Mouse (Mus musculus): ENCODE measurements at regions not wholly inside any gene's neighbourhood (a gene's known extent, or its start where the extent isn't known, plus 50 kb on each side); places are given as distances from the start of the nearest gene placed in this dataset.

GRCm38 (mm10) chrX:11541011-11541410 lies 213.4 kb downstream of the H2al1j start:
- H3K9me3 ChIP-seq = no peaks in the 10 kb centered on the region
- H3K27me3 ChIP-seq = no peaks in the 10 kb centered on the region; the same call in 1 of the 2 replicates
- no peak overlapping the region for H3K9ac ChIP-seq
- WGBS = 55% methylated on average over 2 of the region's 2 CpGs
- no peak overlapping the region for H3K4me3 ChIP-seq
- no peaks in the 10 kb centered on the region for H3K36me3 ChIP-seq
- ATAC-seq (ENCODE audit: borderline replicate concordance, extremely low read depth, low FRiP score, low TSS enrichment) = no peak
- no peak overlapping the region for H3K4me2 ChIP-seq
- no peak overlapping the region for H3K27ac ChIP-seq
- H3K4me1 ChIP-seq = no peaks in the 10 kb centered on the region

DNA sequence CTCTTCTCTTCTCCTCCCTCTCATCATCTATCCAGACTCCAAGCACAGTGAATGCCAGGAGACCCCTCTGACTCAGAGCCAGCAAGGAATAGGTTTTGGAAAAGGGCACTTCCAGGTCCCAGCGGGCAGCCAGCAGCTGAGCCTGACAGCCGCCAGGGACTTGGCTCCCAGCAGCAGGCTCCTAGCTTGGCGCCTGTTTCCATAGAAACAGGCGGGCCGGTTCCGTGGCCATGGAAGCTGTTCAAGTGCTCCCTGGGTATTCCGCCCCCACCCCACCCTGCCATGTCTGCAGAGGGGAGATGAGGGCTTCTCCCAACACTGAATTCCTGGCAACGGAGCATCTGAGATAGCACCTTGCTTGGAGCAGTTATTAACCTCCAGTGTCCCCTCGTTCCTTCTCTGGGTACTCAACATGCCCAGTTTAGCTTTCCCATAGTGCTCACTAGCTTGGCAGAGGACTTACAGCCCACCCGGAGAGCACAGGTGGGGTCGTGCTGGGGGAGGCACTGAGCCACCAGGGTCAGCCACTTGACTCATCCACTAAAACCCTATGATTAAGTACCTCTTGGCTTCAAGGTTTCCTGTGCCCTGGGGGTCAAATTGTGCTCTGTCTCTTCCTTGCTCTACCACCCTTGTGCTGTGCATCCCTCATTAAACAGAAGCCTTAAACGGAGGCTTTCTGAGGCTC lies 222.7 kb downstream of the H2al1j start:
- no peak overlapping the region for H3K9ac ChIP-seq
- peak; percentile 46; the same call in 1 of the 2 replicates for ATAC-seq (ENCODE audit: borderline replicate concordance, extremely low read depth, low FRiP score, low TSS enrichment)
- no peaks in the 10 kb centered on the region for H3K36me3 ChIP-seq
- no peak overlapping the region for H3K4me2 ChIP-seq
- no peak overlapping the region for H3K27ac ChIP-seq
- H3K4me1 ChIP-seq = peaks cover 23% of the 10 kb centered on the region
- H3K4me3 ChIP-seq = no peak overlapping the region
- H3K9me3 ChIP-seq = no peaks in the 10 kb centered on the region
- no peaks in the 10 kb centered on the region; the same call in 1 of the 2 replicates for H3K27me3 ChIP-seq
- WGBS = 17% methylated on average over 12 of the region's 12 CpGs

GRCm38 (mm10) chrX:11552177-11552576 lies 224.6 kb downstream of the H2al1j start:
- Histone ChIP-seq H3K27me3 (no peaks in the 10 kb centered on the region; the same call in 1 of the 2 replicates), H3K9me3 (no peaks in the 10 kb centered on the region), H3K4me1 (peaks cover 23% of the 10 kb centered on the region), H3K4me3 (no peak overlapping the region), H3K4me2 (no peak overlapping the region), H3K36me3 (no peaks in the 10 kb centered on the region), H3K27ac (no peak overlapping the region), H3K9ac (no peak overlapping the region)
- WGBS = 59% methylated on average over 5 of the region's 5 CpGs
- ATAC-seq (ENCODE audit: borderline replicate concordance, extremely low read depth, low FRiP score, low TSS enrichment) = peak; percentile 31; the same call in 1 of the 2 replicates

DNA sequence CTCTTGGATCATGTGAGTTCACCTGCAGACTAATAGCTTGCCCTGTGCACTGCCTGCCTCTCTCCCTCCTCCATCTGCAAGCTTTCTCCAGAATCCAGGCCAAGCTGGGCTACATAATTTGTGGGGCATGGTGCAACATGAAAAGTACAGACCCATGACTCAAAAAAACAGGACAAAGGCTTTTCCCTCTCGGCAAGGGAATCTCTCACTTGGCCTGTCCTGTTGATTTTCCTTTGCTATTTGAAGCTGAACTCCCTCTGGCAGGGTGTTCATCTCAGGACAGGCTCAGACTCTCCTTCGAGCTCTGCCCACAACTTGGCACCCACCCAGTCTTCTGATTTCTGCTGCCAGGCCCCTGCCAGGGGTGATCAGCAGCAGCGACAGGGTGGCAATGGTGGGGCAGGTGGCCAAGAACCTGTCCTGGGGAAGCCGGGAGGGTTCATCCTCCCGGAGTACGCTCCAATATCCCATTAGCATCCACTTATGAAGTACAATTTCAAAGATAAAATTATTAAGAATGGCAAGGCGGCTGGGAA lies 227.5 kb downstream of the H2al1j start:
- no peak overlapping the region for H3K9ac ChIP-seq
- no peak for ATAC-seq (ENCODE audit: borderline replicate concordance, extremely low read depth, low FRiP score, low TSS enrichment)
- no peaks in the 10 kb centered on the region; the same call in 1 of the 2 replicates for H3K27me3 ChIP-seq
- H3K4me3 ChIP-seq = no peak overlapping the region
- WGBS = 70% methylated on average over 7 of the region's 7 CpGs
- no peak overlapping the region for H3K4me2 ChIP-seq
- H3K36me3 ChIP-seq = no peaks in the 10 kb centered on the region
- H3K4me1 ChIP-seq = peaks cover 19% of the 10 kb centered on the region
- no peaks in the 10 kb centered on the region for H3K9me3 ChIP-seq
- no peak overlapping the region for H3K27ac ChIP-seq

GRCm38 (mm10) chrX:11558260-11558659 lies 230.6 kb downstream of the H2al1j start:
- 70% methylated on average over 2 of the region's 2 CpGs for WGBS
- no peak overlapping the region for H3K4me2 ChIP-seq
- H3K9ac ChIP-seq = no peak overlapping the region
- H3K27ac ChIP-seq = no peak overlapping the region
- H3K36me3 ChIP-seq = no peaks in the 10 kb centered on the region
- ATAC-seq (ENCODE audit: borderline replicate concordance, extremely low read depth, low FRiP score, low TSS enrichment) = no peak
- H3K4me1 ChIP-seq = peaks cover 11% of the 10 kb centered on the region
- no peaks in the 10 kb centered on the region for H3K27me3 ChIP-seq
- H3K9me3 ChIP-seq = no peaks in the 10 kb centered on the region
- H3K4me3 ChIP-seq = no peak overlapping the region

DNA sequence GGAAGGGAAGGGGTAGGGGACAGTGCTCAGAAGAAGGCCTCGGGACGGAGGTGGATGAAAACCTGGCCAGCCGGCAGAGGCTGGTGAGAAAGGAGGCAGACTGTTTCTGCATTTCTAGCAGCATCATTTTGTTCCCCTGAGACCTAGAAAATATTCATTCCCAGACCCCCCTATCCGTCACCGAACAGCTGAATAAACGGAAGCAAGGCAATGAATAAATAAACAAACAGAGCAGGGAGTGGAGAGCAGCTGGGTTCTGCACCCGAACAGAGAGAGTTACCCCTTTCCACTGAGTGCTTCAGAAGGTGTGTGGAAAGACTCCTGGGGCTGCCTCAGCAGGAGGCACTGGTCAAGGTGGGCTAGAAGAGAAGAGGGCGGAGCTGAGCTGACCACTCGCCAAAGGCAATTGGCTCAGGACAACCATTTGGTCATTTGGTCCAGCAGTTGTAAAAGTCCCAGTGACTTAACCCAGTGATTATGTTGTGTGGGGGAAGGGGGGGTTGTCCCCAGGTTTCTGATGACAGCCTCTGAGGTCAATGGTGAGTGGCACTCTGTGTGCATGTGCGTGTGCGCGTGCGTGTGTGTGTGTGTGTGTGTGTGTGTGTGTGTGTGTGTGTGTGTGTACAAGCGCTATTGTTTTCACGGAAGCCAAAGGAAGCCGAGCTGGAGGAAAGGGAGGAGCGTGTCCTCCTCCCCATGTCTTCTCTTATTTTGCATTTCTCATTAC lies 233.1 kb downstream of the H2al1j start:
- no peak for ATAC-seq (ENCODE audit: borderline replicate concordance, extremely low read depth, low FRiP score, low TSS enrichment)
- Histone ChIP-seq H3K4me2 (no peak overlapping the region; the same call in 1 of the 2 replicates), H3K36me3 (no peaks in the 10 kb centered on the region), H3K27ac (no peak overlapping the region), H3K9me3 (no peaks in the 10 kb centered on the region), H3K9ac (no peak overlapping the region), H3K4me1 (peaks cover 11% of the 10 kb centered on the region), H3K27me3 (peaks cover 6% of the 10 kb centered on the region; the same call in 1 of the 2 replicates), H3K4me3 (no peak overlapping the region)
- WGBS = 33% methylated on average over 17 of the region's 17 CpGs

DNA sequence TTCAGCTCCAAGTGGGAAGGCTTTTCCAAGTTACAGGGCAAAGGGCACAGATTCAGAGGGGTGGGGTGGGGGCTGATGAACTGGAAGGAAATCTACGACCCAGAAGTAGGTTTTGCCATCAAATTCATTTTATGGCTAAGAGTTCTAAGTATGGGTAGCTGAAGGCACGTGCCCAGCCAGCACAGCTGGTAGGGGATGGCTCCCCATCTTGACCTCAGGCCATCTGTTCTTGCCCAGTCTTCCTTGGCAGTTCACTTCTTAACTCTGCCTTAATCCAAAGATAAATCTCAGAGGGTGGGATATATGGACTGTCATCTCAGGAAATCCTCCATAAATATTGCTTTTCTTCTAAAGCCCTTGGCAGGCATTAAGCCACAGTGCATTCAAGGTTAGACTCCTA lies 238.3 kb downstream of the H2al1j start:
- no peak overlapping the region for H3K9ac ChIP-seq
- no peaks in the 10 kb centered on the region for H3K9me3 ChIP-seq
- no peaks in the 10 kb centered on the region for H3K36me3 ChIP-seq
- no peak overlapping the region for H3K4me2 ChIP-seq
- peaks cover 4% of the 10 kb centered on the region for H3K4me1 ChIP-seq
- H3K4me3 ChIP-seq = no peak overlapping the region
- 44% methylated on average over 2 of the region's 2 CpGs for WGBS
- no peak for ATAC-seq (ENCODE audit: borderline replicate concordance, extremely low read depth, low FRiP score, low TSS enrichment)
- peaks cover 6% of the 10 kb centered on the region; the same call in 1 of the 2 replicates for H3K27me3 ChIP-seq
- no peak overlapping the region for H3K27ac ChIP-seq

GRCm38 (mm10) chrX:11567827-11568226 lies 240.2 kb downstream of the H2al1j start:
- no peaks in the 10 kb centered on the region for H3K9me3 ChIP-seq
- no peak for ATAC-seq (ENCODE audit: borderline replicate concordance, extremely low read depth, low FRiP score, low TSS enrichment)

DNA sequence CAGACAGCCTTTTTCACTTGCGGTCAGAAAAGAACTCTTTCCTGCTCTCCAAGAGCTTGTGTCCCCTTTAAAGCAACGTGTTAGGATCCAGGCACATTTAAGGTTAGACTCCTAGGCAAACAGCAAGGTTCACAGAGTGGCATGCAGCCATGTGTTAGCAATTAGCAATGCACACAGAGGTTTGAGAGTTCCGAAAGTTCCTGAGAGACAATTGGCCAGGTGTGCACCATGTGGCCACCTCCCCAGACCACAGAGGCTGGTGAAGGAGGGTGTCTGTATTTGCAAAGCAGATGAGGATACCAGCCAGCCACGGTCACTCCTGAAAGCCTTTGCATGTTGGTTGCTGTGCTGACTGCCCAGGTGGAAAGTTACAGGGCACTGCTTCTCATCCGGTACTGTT lies 240.6 kb downstream of the H2al1j start:
- H3K9ac ChIP-seq = no peak overlapping the region
- ATAC-seq (ENCODE audit: borderline replicate concordance, extremely low read depth, low FRiP score, low TSS enrichment) = no peak
- no peak overlapping the region for H3K27ac ChIP-seq
- H3K27me3 ChIP-seq = peaks cover 6% of the 10 kb centered on the region; the same call in 1 of the 2 replicates
- no peaks in the 10 kb centered on the region for H3K36me3 ChIP-seq
- no peak overlapping the region for H3K4me3 ChIP-seq
- whole genome bisulfite sequencing = 69% methylated on average over 5 of the region's 5 CpGs
- H3K4me2 ChIP-seq = no peak overlapping the region
- no peaks in the 10 kb centered on the region for H3K9me3 ChIP-seq
- H3K4me1 ChIP-seq = no peaks in the 10 kb centered on the region

More at GRCm38 (mm10) chrX:11567827-11568226, 240.2 kb downstream of the H2al1j start:
- H3K36me3 ChIP-seq = no peaks in the 10 kb centered on the region
- no peak overlapping the region for H3K27ac ChIP-seq
- H3K4me1 ChIP-seq = no peaks in the 10 kb centered on the region
- no peak overlapping the region for H3K9ac ChIP-seq
- no peak overlapping the region for H3K4me2 ChIP-seq
- H3K27me3 ChIP-seq = peaks cover 6% of the 10 kb centered on the region; the same call in 1 of the 2 replicates
- H3K4me3 ChIP-seq = no peak overlapping the region
- WGBS = 47% methylated on average over 6 of the region's 6 CpGs

DNA sequence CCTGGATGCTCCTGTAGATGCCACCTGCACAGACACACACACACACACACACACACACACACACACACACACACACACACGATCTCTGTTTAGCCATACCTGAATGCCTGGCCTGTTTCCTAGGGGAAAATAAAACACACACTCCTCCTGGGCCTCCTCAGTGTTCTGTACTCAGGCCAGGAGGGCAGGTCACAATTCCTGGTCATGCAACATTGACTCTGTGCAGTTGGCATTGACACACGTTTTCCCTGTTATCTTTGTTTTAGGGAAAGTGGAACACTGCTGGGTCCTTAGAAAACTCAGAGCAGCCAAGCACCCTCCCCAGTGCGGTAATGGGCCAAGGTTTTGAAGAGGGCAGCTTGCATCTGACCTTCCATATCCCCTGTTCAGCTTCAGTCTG lies 246.7 kb downstream of the H2al1j start:
- H3K36me3 ChIP-seq = no peaks in the 10 kb centered on the region
- 65% methylated on average over 3 of the region's 3 CpGs for WGBS
- ATAC-seq (ENCODE audit: borderline replicate concordance, extremely low read depth, low FRiP score, low TSS enrichment) = no peak

DNA sequence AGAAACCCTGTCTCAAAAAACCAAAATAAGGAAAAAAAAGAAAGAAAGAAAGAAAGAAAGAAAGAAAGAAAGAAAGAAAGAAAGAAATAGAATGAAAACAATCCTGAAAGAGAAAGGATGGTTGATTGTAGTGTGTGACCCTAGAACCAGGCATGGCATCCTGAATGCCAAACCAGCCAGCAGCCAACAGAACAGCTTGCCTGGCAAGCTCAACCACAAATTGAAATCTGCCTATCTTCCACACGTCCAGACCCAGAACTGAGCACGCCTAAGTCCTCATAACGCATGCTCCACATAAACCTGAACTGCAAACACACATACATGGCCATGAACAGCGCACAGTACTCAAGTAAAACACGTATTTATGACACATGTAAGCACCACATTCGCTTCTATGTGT lies 247.9 kb downstream of the H2al1j start:
- Histone ChIP-seq H3K27ac (no peak overlapping the region), H3K27me3 (peaks cover 5% of the 10 kb centered on the region; the same call in 1 of the 2 replicates), H3K9me3 (no peaks in the 10 kb centered on the region), H3K4me1 (no peaks in the 10 kb centered on the region), H3K9ac (no peak overlapping the region), H3K4me3 (no peak overlapping the region), H3K36me3 (no peaks in the 10 kb centered on the region), H3K4me2 (no peak overlapping the region)
- 83% methylated on average over 6 of the region's 6 CpGs for WGBS
- ATAC-seq (ENCODE audit: borderline replicate concordance, extremely low read depth, low FRiP score, low TSS enrichment) = no peak

More for the DNA sequence above, 246.7 kb downstream of the H2al1j start:
- Histone ChIP-seq H3K9ac (no peak overlapping the region), H3K4me1 (no peaks in the 10 kb centered on the region), H3K4me3 (no peak overlapping the region), H3K27ac (no peak overlapping the region), H3K9me3 (no peaks in the 10 kb centered on the region), H3K4me2 (no peak overlapping the region), H3K27me3 (peaks cover 5% of the 10 kb centered on the region; the same call in 1 of the 2 replicates)

GRCm38 (mm10) chrX:11576287-11576686 lies 248.7 kb downstream of the H2al1j start:
- ATAC-seq (ENCODE audit: borderline replicate concordance, extremely low read depth, low FRiP score, low TSS enrichment) = no peak
- no peak overlapping the region for H3K4me3 ChIP-seq
- WGBS = 39% methylated on average over 8 of the region's 8 CpGs

More at GRCm38 (mm10) chrX:11576287-11576686, 248.7 kb downstream of the H2al1j start:
- H3K4me1 ChIP-seq = no peaks in the 10 kb centered on the region
- H3K9me3 ChIP-seq = no peaks in the 10 kb centered on the region
- H3K9ac ChIP-seq = no peak overlapping the region
- no peaks in the 10 kb centered on the region for H3K36me3 ChIP-seq
- no peak overlapping the region for H3K27ac ChIP-seq
- peaks cover 5% of the 10 kb centered on the region; the same call in 1 of the 2 replicates for H3K27me3 ChIP-seq
- no peak overlapping the region for H3K4me2 ChIP-seq

Data from lung, embryonic 15.5 days (tissue).